Mouse (Mus musculus): ENCODE measurements at regions not wholly inside any gene's neighbourhood (a gene's known extent, or its start where the extent isn't known, plus 50 kb on each side); places are given as distances from the start of the nearest gene placed in this dataset.

GRCm38 (mm10) chr1:35981226-35981625, 87.0 kb upstream of the Hs6st1 start:
- no peak for TF ChIP-seq CTCF (IDR thresholded peaks at IDR 0.05; ENCODE audit: borderline replicate concordance, insufficient read depth, low read depth, low read length)
- TF ChIP-seq POLR2A (IDR thresholded peaks at IDR 0.05; ENCODE audit: borderline replicate concordance, insufficient read depth, low read length), result no peak
